Mouse (Mus musculus): ENCODE measurements around the gene Ankef1. TPM values are rescaled to one million over a fixed set of nuclear protein-coding genes. Genes with fewer than 3 reads are reported as not detected.

The Ankef1 gene
- total RNA-seq (2021), result 10 to 100 TPM in 1 of 2 experiments, 1 to 10 TPM in 1; 9.1 to 37.7 TPM
- long read RNA-seq, experiment 1, transcript Ankef1-209 (2 exons, 2,407 nt), result major isoform, 6 of 14 reads
- long read RNA-seq, experiment 1, partial matches to known transcripts, result 1 of 14 reads
- long read RNA-seq, experiment 1, other reads (novel, unspliced or antisense), result 2 of 14 reads
- long read RNA-seq, experiment 2, transcript Ankef1-208 (3 exons, 928 nt), result major isoform, 7 of 14 reads
- long read RNA-seq, experiment 2, partial matches to known transcripts, result 1 of 14 reads
- long read RNA-seq, experiment 2, other reads (novel, unspliced or antisense), result 3 of 14 reads

GRCm38 (mm10) chr2:136501651-136502050 is at the start of gene Ankef1:
Gene Ankef1, plus strand, starts transcription at chr2:136501910.
- no peak for DNase-seq (ENCODE audit: low spot score in 2 of 2)

GRCm38 (mm10) chr2:136456468-136456867 is 45.2 kb upstream of the Ankef1 start:
- DNase-seq (ENCODE audit: low spot score in 2 of 2), result no peak

DNA sequence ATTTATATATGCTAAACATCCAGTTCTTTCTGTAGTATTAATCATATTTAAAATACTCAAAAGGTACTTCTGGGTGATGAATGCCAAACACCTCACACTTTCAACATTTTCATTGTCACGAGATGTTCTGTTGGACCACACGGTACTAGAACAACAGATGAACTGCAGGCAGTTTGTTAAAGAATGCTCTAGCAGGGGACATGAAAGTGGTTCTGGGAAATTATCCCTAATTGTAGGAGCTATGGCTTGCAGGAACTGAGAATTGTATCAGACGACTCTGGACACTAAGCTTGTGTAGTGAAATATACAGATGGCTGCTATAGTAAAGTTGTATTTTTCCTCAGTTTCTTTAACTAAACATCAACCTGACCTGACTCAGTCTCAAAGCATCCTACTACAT is 44.8 kb upstream of the Ankef1 start:
- no peak for DNase-seq (ENCODE audit: low spot score in 2 of 2)

GRCm38 (mm10) chr2:136477656-136478055 is 24.1 kb upstream of the Ankef1 start:
- no peak for DNase-seq (ENCODE audit: low spot score in 2 of 2)

- no peak for DNase-seq (ENCODE audit: low spot score in 2 of 2)
Observed at GRCm38 (mm10) chr2:136482269-136482668, 19.4 kb upstream of the Ankef1 start.

GRCm38 (mm10) chr2:136483058-136483457 is 18.7 kb upstream of the Ankef1 start:
- DNase-seq (ENCODE audit: low spot score in 2 of 2), result no peak

- no peak for DNase-seq (ENCODE audit: low spot score in 2 of 2)
Observed at GRCm38 (mm10) chr2:136484955-136485354, 16.8 kb upstream of the Ankef1 start.

- no peak for DNase-seq (ENCODE audit: low spot score in 2 of 2)
Observed at GRCm38 (mm10) chr2:136485401-136485800, 16.3 kb upstream of the Ankef1 start.

- peak; percentile 46 to 63 for DNase-seq (ENCODE audit: low spot score in 2 of 2)
Observed at GRCm38 (mm10) chr2:136485815-136486619, 15.7 kb upstream of the Ankef1 start.

DNA sequence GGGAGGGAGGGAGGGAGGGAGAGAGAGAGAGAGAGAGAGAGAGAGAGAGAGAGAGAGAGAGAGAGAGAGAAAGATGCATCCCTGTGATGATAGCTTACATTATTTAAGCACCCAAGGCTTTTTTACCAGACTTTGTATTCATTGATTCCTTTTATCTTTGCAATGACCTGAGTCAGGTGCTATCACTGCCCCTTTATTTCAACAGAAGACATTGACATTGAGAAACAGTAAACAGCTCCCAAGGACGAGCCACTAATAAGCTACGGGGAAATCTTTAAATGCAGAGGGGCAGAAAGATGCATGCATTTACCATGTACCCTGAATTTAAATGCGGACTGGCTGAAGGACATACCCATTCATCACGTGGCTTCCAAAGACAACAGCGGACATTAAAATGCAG is 14.7 kb upstream of the Ankef1 start:
- DNase-seq (ENCODE audit: low spot score in 2 of 2), result no peak

DNA sequence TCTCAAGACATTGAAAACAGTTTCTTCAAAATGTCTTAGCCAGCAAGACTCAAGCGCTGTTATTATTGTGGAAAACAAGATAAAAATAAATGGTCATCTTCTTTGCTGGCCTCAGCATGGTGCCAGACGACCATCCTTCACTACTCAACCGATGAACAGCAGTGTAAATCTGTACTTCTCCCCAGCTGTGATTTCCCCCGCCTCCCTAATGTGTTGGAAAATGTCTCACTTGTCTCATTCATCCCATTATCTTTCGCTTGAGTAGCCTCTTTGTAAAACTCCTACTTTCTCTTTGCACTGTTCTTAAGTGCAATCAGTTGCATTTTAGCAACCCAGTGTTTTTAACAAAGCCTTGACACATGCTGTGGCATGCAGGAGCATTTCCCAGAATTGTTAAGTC is 9.4 kb downstream of the Ankef1 start:
- DNase-seq (ENCODE audit: low spot score in 2 of 2), result no peak

DNA sequence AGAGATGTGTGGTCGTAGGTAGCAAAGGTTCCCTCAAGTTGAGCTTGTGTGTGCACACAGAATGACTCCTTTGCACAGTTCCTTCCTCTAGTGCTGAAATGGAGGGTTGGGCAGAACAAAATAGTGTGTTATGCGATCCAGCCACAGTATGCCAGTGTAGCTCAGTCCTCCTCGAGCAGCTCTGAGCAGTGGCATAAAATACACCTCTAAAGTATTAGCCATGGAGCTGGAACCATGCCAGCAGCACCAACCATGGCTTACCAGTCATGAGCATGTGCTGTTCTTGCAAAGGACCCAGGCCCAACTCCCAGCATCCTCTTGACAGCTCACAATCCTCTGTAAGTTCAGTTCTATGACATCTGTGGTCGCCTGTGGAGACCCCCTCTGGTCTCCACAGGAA is 10.0 kb downstream of the Ankef1 start:
- DNase-seq (ENCODE audit: low spot score in 2 of 2), result no peak

GRCm38 (mm10) chr2:136512802-136513201 is 11.1 kb downstream of the Ankef1 start:
- DNase-seq (ENCODE audit: low spot score in 2 of 2), result no peak

- no peak for DNase-seq (ENCODE audit: low spot score in 2 of 2)
Observed at GRCm38 (mm10) chr2:136513806-136514205, 12.1 kb downstream of the Ankef1 start.

DNA sequence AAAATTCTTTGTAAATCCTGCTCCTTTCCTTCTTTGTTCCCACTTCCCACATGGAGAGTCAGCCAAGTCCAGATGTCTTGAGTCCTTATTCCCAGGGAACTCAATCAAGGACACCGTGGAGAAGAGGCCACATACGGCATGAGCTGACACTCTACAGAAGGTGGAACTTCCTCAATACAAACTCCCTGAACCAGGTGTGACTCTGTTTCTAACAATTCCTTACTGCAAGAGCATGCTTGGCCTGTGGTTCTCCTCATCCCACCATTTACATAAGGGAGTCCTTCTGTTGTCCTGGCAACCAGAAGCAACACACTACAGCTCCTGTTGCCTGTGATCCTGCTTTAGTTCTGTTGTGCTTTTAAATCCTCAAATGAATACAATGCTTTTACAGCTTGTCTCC is 13.8 kb downstream of the Ankef1 start:
- DNase-seq (ENCODE audit: low spot score in 2 of 2), result no peak

GRCm38 (mm10) chr2:136528937-136529336 is 27.2 kb downstream of the Ankef1 start:
- DNase-seq (ENCODE audit: low spot score in 2 of 2), result no peak

DNA sequence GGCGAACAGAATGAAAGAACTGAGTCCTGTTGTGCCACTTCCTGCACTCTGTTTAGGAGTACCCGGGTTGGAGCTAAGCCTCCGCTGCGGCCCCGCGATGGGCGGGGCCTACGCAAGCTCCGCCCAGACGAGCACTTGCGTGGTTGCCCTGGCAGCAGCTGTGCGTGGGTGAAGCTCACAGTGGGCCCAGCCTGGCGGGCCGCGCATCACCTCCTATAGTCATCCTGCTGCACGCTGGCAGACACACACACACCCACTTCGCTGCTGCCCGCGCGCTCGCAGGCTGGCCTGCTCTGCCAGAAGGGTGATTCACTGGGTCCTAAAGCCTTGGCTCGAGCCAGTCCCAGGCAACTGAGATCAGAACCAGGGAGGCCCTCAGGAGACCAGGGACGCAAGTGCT is 30.3 kb downstream of the Ankef1 start:
- DNase-seq (ENCODE audit: low spot score in 2 of 2), result peak; percentile 76 to 78

GRCm38 (mm10) chr2:136558020-136558419 is 56.3 kb downstream of the Ankef1 start:
- DNase-seq (ENCODE audit: low spot score in 2 of 2), result no peak

- DNase-seq (ENCODE audit: low spot score in 2 of 2), result no peak
Observed at GRCm38 (mm10) chr2:136562336-136562735, 60.6 kb downstream of the Ankef1 start.

DNA sequence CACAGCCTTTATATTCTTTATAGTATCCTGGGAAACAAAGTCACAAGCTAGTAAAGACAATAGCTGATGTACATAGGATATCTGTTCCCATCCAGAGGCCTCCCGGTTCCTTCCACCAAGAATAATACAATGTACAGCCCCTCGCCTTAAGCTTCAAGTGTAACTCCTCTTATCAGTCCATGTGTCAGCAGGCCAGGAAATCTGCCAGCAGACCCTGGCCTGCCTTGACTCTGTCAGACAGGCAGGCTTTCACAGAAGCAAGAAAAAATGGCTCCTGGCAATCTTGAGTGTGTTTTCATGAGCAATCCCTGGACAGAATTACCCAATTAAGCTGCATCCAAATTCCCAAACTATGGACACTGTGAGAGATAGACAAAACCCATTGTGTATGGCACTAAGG is 69.1 kb downstream of the Ankef1 start:
- DNase-seq (ENCODE audit: low spot score in 2 of 2), result no peak

DNA sequence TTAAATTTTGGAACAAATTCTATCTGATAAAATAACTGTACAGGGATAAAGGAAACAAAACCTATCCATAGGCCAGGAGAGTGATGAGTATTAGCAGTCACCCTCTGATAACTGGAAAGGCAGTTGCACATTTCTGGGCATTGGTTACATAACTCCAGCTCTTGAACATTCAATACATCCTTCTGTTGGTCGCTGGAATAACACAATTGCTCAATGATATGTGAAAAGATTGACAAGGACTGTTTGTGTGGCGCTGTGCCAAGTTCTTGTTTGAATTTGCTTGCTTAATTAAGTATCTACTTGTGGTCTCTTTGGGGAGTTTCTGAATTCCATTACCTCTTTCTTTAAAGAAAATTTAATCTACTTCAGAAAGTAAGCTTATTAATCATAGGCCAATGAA is 81.1 kb downstream of the Ankef1 start:
- DNase-seq (ENCODE audit: low spot score in 2 of 2), result no peak

- DNase-seq (ENCODE audit: low spot score in 2 of 2), result no peak
Observed at GRCm38 (mm10) chr2:136588811-136589210, 87.1 kb downstream of the Ankef1 start.

Measured in adrenal gland, adult 18-20 months (tissue).